In the genomic region with DNA sequence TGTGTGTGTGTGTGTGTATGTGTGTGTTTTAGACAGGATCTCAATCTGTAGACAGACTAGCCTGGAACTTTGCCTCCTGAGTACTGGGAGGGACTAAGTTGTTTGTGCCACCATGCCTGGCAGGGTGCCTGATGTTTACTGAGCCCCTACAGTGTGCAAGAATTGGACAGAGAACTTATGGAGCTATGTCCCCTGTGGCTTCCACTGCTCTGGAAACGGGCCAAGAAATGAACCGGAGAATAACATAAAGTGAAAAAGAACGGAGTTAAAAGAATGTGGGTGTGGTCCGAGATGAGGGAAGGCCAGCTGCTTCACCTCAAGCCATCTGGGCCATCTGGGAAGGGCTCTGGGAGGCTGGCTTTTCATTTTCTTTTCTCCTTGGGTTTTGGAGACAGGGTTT, we compare ENCODE assay signal across 7 mouse cellular contexts. TPM values are rescaled to one million over a fixed set of nuclear protein-coding genes. Genes with fewer than 3 reads are reported as not detected.
A peak's percentile ranks its signal among the peaks of the same experiment; 100 is the strongest.
DNase-seq lines count a peak whose midpoint lies in the region; ATAC-seq and TF ChIP-seq lines count a peak whose summit lies in the region.

No protein-coding gene starts in this region.

- no peaks in the 10 kb centered on the region for H3K9me3 ChIP-seq in hindbrain, embryonic 13.5 days
- no peaks in the 10 kb centered on the region for H3K9me3 ChIP-seq in lung, postnatal 0 days (ENCODE audit: low read length)

- no peak overlapping the region for H3K9ac ChIP-seq in hindbrain, embryonic 13.5 days
- no peak overlapping the region for H3K9ac ChIP-seq in lung, postnatal 0 days (replicated peaks; ENCODE audit: low read depth)

- H3K4me3 ChIP-seq in hindbrain, embryonic 13.5 days, result no peak overlapping the region
- H3K4me3 ChIP-seq in lung, postnatal 0 days (ENCODE audit: low read depth, low read length), result no peak overlapping the region

- TF ChIP-seq EP300 in lung, postnatal 0 days (IDR thresholded peaks at IDR 0.05), result no peak

- no peaks in the 10 kb centered on the region for H3K36me3 ChIP-seq in hindbrain, embryonic 13.5 days
- H3K36me3 ChIP-seq in lung, postnatal 0 days (ENCODE audit: insufficient read depth, low read length), result no peaks in the 10 kb centered on the region

- peak overlapping the region; percentile 55; the same call in 1 of the 2 replicates for H3K27ac ChIP-seq in hindbrain, embryonic 13.5 days
- peak overlapping the region; percentile 23; the same call in 1 of the 2 replicates for H3K27ac ChIP-seq in lung, postnatal 0 days (ENCODE audit: low read length)

- TF ChIP-seq CTCF in lung, postnatal 0 days (IDR thresholded peaks at IDR 0.05), result no peak

- intact Hi-C loops in left cerebral cortex, postnatal 4 days (cut with DNase I), result loop anchor here (5.0 kb wide), 1 partner anchor 88 kb away; no protein-coding TSS in a partner anchor

- DNase-seq in left cerebral cortex, postnatal 4 days, result peak; percentile 59
- DNase-seq in left cerebral cortex, adult 11 months (ENCODE audit: low spot score), result no peak
- DNase-seq in R1 (ENCODE audit: low read depth, low spot score), result peak; percentile 90
- DNase-seq in lung, postnatal 0 days (ENCODE audit: low spot score), result peak; percentile 89
- no peak for DNase-seq in urinary bladder, adult 2 months (ENCODE audit: low spot score)

- peaks cover 13% of the 10 kb centered on the region; the same call in 1 of the 2 replicates for H3K27me3 ChIP-seq in hindbrain, embryonic 13.5 days
- H3K27me3 ChIP-seq in lung, postnatal 0 days (replicated peaks; ENCODE audit: insufficient read depth, low read length), result no peaks in the 10 kb centered on the region

- peaks cover 49% of the 10 kb centered on the region for H3K4me1 ChIP-seq in hindbrain, embryonic 13.5 days (replicated peaks)
- peaks cover 6% of the 10 kb centered on the region for H3K4me1 ChIP-seq in lung, postnatal 0 days (ENCODE audit: insufficient read depth, low read depth, low read length)

- 17% methylated on average over 4 of the region's 4 CpGs for WGBS in hindbrain, embryonic 13.5 days
- WGBS in lung, postnatal 0 days, result 13% methylated on average over 4 of the region's 4 CpGs

- no peak for ATAC-seq in hindbrain, embryonic 13.5 days (ENCODE audit: low FRiP score)
- ATAC-seq in lung, postnatal 0 days, result peak; percentile 20
- ATAC-seq in inflammation-experienced regulatory T-cells, adult 6 months, result no peak

- no peak overlapping the region for H3K4me2 ChIP-seq in hindbrain, embryonic 13.5 days
- no peak overlapping the region for H3K4me2 ChIP-seq in lung, postnatal 0 days (replicated peaks; ENCODE audit: low read depth, low read length)

RNA-seq across cellular contexts. Expression of gene Slc8b1, which starts 3.8 kb away (rescaled TPM):
- total RNA-seq in left cerebral cortex, postnatal 4 days (2021), result 1 to 10 TPM; 3.3 to 4.6 TPM
- 2.5 and 4.1 TPM in 2 replicates for polyA plus RNA-seq in hindbrain, embryonic 13.5 days (2015; fragmentation: Nextera tagmentation; extraction: Ambion mirVana)
- 12.1 and 14.7 TPM in 2 replicates for polyA plus RNA-seq in lung, postnatal 0 days (2015; fragmentation: Nextera tagmentation; extraction: Ambion mirVana)
- 10 to 100 TPM in 1 of 3 experiments, 1 to 10 TPM in 2; 6.1 to 14.5 (median 7.3) TPM for polyA plus RNA-seq in inflammation-experienced regulatory T-cells, adult 6 months (2017; shearing (Covaris generic))
- 28.8 and 30.9 TPM in 2 replicates for polyA plus RNA-seq in urinary bladder, adult 2 months (2012; rRNA removed)

RNA-seq across cellular contexts. Expression of gene Plbd2, which starts 11.3 kb away (rescaled TPM):
- total RNA-seq in left cerebral cortex, postnatal 4 days (2021), result 10 to 100 TPM; 38.8 to 43.9 TPM
- polyA plus RNA-seq in hindbrain, embryonic 13.5 days (2015; fragmentation: Nextera tagmentation; extraction: Ambion mirVana), result 31.8 and 32.3 TPM in 2 replicates
- polyA plus RNA-seq in lung, postnatal 0 days (2015; fragmentation: Nextera tagmentation; extraction: Ambion mirVana), result 63.1 and 69.2 TPM in 2 replicates
- polyA plus RNA-seq in inflammation-experienced regulatory T-cells, adult 6 months (2017; shearing (Covaris generic)), result 1 to 10 TPM; 3.2 to 5.7 (median 3.5) TPM
- polyA plus RNA-seq in urinary bladder, adult 2 months (2012; rRNA removed), result 29.2 and 38.3 TPM in 2 replicates

RNA-seq across cellular contexts. Expression of gene Sds, which starts 38.4 kb away (rescaled TPM):
- not detected for total RNA-seq in left cerebral cortex, postnatal 4 days (2021)
- polyA plus RNA-seq in hindbrain, embryonic 13.5 days (2015; fragmentation: Nextera tagmentation; extraction: Ambion mirVana), result not detected in 2 replicates
- not detected in 2 replicates for polyA plus RNA-seq in lung, postnatal 0 days (2015; fragmentation: Nextera tagmentation; extraction: Ambion mirVana)
- not detected for polyA plus RNA-seq in inflammation-experienced regulatory T-cells, adult 6 months (2017; shearing (Covaris generic))
- polyA plus RNA-seq in urinary bladder, adult 2 months (2012; rRNA removed), result not detected in 2 replicates

RNA-seq across cellular contexts. Expression of gene Sdsl, which starts 42.1 kb away (rescaled TPM):
- 1 to 10 TPM; 2.4 to 3.7 TPM for total RNA-seq in left cerebral cortex, postnatal 4 days (2021)
- 6.4 and 6.7 TPM in 2 replicates for polyA plus RNA-seq in hindbrain, embryonic 13.5 days (2015; fragmentation: Nextera tagmentation; extraction: Ambion mirVana)
- polyA plus RNA-seq in lung, postnatal 0 days (2015; fragmentation: Nextera tagmentation; extraction: Ambion mirVana), result 1.7 and 1.8 TPM in 2 replicates
- polyA plus RNA-seq in inflammation-experienced regulatory T-cells, adult 6 months (2017; shearing (Covaris generic)), result not detected
- 7.4 and 8.4 TPM in 2 replicates for polyA plus RNA-seq in urinary bladder, adult 2 months (2012; rRNA removed)

Comparison
In these comparisons a context has a peak if more than half of its experiments do, and no peak if none do; other contexts are left out.
1. DNase-seq: peak in left cerebral cortex, postnatal 4 days (single experiment), R1 (single experiment) and lung, postnatal 0 days (single experiment); none in left cerebral cortex, adult 11 months (single experiment) and urinary bladder, adult 2 months (single experiment).